Mouse (Mus musculus): ENCODE measurements at regions not wholly inside any gene's neighbourhood (a gene's known extent, or its start where the extent isn't known, plus 50 kb on each side); places are given as distances from the start of the nearest gene placed in this dataset.

- no peak for DNase-seq (ENCODE audit: low spot score in 2 of 2)
These were observed 379.0 kb upstream of the Prickle1 start for GRCm38 (mm10) chr15:93974727-93975126.

DNA sequence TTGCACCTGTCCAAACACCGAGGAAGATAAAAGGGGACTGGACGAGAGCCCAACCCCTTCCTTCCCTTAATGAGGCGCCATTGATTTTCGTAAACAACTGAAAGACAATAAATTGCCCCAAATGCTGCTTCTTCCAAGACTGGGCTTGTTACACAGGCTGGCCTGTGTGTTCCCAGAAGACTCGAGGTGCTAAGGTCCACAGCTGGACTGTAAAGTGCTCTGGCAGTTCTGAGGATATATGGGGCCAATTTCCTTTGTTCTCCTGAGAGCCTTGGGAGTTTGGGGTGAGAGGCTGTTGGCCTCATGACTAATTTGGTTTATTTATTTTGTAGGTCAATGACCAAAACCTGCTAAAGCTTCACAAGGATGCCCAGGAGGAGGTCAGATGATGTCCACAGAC is 377.3 kb upstream of the Prickle1 start:
- DNase-seq (ENCODE audit: low spot score in 2 of 2): no peak

- DNase-seq (ENCODE audit: low spot score in 2 of 2): no peak
These were observed 366.3 kb upstream of the Prickle1 start for GRCm38 (mm10) chr15:93961950-93962349.

DNA sequence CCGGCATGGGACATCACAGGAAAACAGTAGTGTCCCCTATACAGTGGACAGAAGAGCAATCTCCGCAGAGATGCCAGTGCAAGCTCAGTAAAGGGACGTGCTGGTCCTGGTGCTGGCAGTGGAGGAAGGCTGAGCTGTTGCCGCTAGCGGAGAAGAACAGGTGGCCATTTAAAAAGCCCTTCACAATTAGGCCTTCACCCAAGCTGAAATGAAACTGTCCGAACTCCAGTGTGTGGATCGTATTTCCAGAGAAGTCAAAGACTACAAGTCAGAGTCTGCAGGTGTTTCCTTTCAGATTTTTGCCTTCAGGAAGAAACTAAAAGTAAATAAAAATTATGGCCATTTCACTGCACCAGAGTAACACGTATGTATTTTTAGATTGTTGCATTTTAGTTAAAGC is 364.2 kb upstream of the Prickle1 start:
- DNase-seq (ENCODE audit: low spot score in 2 of 2): no peak

DNA sequence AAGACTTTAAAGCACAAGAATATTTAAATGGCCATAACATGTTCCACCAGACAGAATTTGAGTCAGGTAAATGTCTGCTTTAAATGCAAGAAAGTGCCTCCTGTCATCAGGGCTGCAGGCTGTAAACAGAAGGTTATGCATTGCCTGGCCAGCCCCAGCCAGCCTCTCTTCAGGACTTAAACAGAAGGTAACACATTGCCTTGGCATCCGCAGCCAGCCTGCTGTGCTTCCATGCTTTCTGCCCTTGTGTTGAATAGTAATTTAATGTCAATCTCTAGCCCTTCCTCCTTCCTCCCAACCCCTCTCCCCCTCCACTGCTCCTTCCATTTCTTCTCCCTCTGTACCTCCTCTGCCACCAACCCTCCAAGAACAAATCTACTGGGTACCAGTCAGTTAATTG is 362.4 kb upstream of the Prickle1 start:
- no peak for DNase-seq (ENCODE audit: low spot score in 2 of 2)

GRCm38 (mm10) chr15:93956801-93957200 is 361.1 kb upstream of the Prickle1 start:
- DNase-seq (ENCODE audit: low spot score in 2 of 2): no peak

- no peak for DNase-seq (ENCODE audit: low spot score in 2 of 2)
These were observed 357.9 kb upstream of the Prickle1 start for GRCm38 (mm10) chr15:93953548-93953947.

- no peak for DNase-seq (ENCODE audit: low spot score in 2 of 2)
These were observed 354.8 kb upstream of the Prickle1 start for GRCm38 (mm10) chr15:93950441-93950840.

DNA sequence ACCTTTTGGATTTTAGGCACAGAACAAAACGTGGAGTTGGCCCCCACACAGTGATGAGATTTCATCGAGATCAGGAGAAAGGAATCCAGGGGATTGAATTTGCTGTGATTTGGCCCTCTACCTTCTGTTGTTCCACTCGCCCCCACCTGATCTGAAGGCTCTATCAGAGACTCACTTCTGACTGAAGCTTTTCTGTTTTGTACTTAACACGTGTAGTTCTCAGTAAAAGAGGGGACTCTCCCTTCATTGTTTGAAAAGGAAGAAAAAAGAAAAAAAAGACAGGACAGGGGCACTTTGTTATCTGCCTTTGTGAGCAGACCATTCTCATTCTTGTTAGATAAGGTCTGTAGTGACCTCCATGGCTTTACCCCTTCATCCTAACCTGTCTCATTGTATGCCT is 353.2 kb upstream of the Prickle1 start:
- no peak for DNase-seq (ENCODE audit: low spot score in 2 of 2)

GRCm38 (mm10) chr15:93943545-93943944 is 347.9 kb upstream of the Prickle1 start:
- DNase-seq (ENCODE audit: low spot score in 2 of 2): no peak

GRCm38 (mm10) chr15:93932971-93933496 is 337.3 kb upstream of the Prickle1 start:
- DNase-seq (ENCODE audit: low spot score in 2 of 2): no peak

DNA sequence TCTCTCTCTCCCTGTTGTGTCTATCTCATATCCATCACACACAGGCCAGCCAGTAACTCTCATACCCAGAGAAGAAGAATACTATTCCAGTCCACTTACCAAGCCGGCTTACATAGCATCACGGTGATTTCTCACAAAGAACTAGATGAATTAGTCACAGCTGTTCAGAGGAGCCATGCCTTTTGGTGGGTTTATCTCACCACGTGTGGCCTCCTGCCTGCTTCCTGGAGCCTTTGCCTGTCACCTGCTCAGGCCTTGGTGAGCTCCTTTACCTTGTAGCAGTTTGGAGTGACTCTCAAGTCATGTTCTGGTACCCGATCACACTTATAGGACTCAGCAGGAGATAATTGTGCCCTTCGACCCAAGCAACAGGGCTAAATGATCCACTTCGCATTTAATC is 331.2 kb upstream of the Prickle1 start:
- DNase-seq (ENCODE audit: low spot score in 2 of 2): no peak

DNA sequence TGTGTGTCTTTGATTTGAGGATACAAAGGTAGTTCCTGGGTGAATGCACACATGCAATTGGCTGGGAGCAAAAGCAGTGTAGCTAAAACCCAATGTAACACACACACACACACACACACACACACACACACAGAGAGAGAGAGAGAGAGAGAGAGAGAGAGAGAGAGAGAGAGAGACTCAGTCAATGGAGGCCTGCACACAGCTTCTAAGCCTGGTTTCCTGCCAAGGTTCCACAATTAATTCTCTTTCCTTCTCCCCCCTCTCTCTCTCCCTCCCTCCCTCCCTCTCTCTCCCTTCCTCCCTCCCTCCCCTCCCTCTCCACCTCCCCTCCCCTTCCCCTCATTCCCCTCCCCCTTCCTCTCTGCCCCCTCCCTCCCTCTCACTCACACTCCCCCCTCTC is 330.6 kb upstream of the Prickle1 start:
- DNase-seq (ENCODE audit: low spot score in 2 of 2): no peak

DNA sequence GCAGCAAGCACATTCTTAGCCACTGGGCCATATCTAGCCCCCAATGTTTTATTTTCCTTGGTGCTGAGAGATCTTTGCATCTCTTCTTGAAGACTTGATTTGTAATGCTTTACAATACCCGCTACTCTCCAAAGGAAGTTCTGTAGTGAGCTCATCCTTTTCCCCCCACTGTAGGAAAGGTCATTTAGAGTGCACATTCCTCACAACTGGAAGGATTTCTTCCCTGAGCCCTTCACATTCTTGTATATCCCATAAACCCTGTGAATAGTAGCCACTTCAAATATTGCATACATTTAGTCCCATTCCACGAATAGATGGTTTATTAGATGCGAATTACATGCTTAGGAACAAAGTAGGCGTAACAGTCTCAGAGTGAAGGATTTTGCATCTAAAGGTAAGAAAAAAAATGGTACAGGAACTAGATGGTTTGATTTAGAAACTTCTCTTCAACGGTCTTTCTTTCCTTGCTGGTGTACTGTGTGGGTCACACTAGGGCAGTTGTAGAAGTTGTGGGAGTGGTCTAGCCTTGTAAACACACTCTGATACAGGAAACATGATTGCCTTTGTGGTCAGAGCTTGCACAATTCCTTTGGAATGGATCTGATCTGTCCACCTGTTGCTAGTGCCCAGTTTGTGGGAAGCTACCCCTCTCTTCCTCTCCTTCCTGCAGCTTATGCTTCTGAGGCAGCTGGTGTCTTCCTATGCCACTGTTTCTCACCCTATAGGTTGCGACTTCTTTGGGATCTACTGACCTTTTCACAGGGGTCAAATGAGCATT is 326.0 kb upstream of the Prickle1 start:
- no peak for DNase-seq (ENCODE audit: low spot score in 2 of 2)

DNA sequence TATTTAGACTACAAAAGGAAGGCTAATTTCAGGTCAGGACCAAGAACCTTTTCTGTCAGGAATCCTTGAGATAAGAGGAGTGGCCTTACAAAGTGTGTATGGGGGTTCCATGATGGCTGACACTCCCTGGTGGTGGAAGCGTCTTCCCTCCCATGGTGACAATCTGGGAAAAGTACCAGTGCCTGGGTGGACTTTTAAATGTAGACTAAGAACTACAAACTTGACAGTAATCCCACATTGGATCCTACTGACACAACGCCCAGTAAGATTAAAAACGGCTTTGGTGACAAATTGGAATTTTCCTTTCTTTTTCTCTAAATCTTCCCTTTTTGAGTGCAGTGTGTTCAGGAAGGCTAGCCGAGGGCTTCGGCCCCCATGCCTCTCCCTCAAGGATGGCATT is 325.3 kb upstream of the Prickle1 start:
- DNase-seq (ENCODE audit: low spot score in 2 of 2): no peak

DNA sequence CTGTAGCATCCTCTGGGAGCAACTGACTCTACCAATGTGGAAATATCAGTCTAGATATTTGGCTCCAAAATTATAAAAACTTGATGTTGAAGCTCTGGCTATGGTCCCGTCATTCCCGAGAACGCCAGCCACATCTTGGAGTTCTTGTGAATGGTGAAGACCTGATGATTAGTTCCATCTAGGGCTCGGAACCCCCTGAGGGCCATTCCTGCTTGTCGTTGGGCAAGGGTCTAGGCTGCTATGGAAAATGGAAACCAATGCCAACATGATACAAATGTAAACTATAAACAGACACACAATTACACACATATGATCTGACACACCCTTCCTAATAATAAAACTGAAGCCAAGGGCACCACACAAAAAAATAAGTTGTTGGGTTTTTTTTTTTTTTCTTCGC is 323.9 kb upstream of the Prickle1 start:
- DNase-seq (ENCODE audit: low spot score in 2 of 2): no peak

- DNase-seq (ENCODE audit: low spot score in 2 of 2): no peak
These were observed 321.2 kb upstream of the Prickle1 start for GRCm38 (mm10) chr15:93916856-93917255.

DNA sequence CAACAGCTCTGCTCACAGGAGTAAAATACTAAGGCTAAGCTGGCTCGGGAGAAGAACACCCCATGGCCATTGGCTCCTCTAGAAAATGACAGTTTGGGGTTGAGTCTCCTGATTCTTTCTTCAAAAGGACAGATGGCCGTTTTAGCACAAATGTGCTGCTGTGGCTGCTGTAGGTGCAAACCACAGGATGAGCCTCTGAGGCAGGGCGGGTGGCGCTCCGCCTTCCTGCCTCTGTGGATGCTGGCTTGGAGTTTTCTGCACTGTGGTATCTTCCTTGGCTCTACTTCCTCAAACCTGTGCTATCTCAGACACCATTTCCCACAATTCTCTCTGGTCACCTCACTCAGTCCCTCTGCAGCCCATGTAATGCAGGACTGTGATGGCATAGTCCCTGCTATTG is 317.8 kb upstream of the Prickle1 start:
- no peak for DNase-seq (ENCODE audit: low spot score in 2 of 2)

DNA sequence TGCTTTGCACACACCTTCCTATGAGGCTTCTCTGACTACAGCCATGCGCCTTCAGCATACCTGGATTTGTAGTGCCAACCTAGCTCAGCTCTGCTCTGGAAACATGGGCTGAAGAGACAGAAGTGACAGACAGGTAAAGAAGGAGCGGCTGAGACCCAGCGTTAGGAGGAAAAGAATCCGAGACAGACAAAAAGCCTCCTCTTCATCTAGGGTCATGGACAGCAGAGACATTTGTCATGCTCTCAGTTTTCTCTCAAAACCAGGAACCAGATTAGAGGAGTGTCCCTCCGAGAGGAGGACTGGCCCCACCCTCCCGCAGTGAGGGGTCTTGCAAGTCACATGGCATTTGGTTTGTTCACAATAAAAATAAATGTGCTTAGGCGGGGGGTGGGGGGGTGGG is 317.4 kb upstream of the Prickle1 start:
- no peak for DNase-seq (ENCODE audit: low spot score in 2 of 2)

- no peak for DNase-seq (ENCODE audit: low spot score in 2 of 2)
These were observed 315.3 kb upstream of the Prickle1 start for GRCm38 (mm10) chr15:93910981-93911431.

- no peak for DNase-seq (ENCODE audit: low spot score in 2 of 2)
These were observed 314.5 kb upstream of the Prickle1 start for GRCm38 (mm10) chr15:93910158-93910557.

- DNase-seq (ENCODE audit: low spot score in 2 of 2): no peak
These were observed 308.2 kb upstream of the Prickle1 start for GRCm38 (mm10) chr15:93903671-93904603.
